Mouse (Mus musculus): ENCODE measurements around the gene Pcolce2. TPM values are rescaled to one million over a fixed set of nuclear protein-coding genes. Genes with fewer than 3 reads are reported as not detected.
"Not testable (repeated sequence)": the region's sequence is repeated elsewhere in the genome, so short reads cannot be mapped to it uniquely, and the experiment has no call there.

Pcolce2 gene
- polyA plus RNA-seq, 1 experiment from 2014 or later: 1.7 TPM

GRCm38 (mm10) chr9:95607196-95607595 lies 30.2 kb upstream of the Pcolce2 start:
- Histone ChIP-seq H3K27ac (ENCODE audit: low read length) (no peak overlapping the region), H3K9ac (ENCODE audit: low read length) (no peak overlapping the region), H3K27me3 (ENCODE audit: control insufficient read depth, insufficient read depth, low read length) (no peaks in the 10 kb centered on the region), H3K36me3 (ENCODE audit: control insufficient read depth, insufficient read depth) (no peaks in the 10 kb centered on the region), H3K4me3 (ENCODE audit: low read length) (no peak overlapping the region), H3K4me1 (ENCODE audit: control insufficient read depth, insufficient read depth, low read length) (no peaks in the 10 kb centered on the region), H3K4me2 (ENCODE audit: low read depth, low read length) (no peak overlapping the region), H3K9me3 (replicated peaks; ENCODE audit: control insufficient read depth, low read length) (no peaks in the 10 kb centered on the region)
- WGBS: 56% methylated on average over 5 of the region's 5 CpGs
- ATAC-seq (replicated peaks; ENCODE audit: extremely low read depth, insufficient read depth, low FRiP score): no peak

GRCm38 (mm10) chr9:95612246-95612768 lies 25.1 kb upstream of the Pcolce2 start:
- Histone ChIP-seq H3K9me3 (replicated peaks; ENCODE audit: control insufficient read depth, low read length) (no peaks in the 10 kb centered on the region), H3K9ac (ENCODE audit: low read length) (no peak overlapping the region), H3K27me3 (ENCODE audit: control insufficient read depth, insufficient read depth, low read length) (no peaks in the 10 kb centered on the region), H3K36me3 (ENCODE audit: control insufficient read depth, insufficient read depth) (no peaks in the 10 kb centered on the region), H3K4me1 (ENCODE audit: control insufficient read depth, insufficient read depth, low read length) (no peaks in the 10 kb centered on the region), H3K27ac (ENCODE audit: low read length) (no peak overlapping the region), H3K4me3 (ENCODE audit: low read length) (no peak overlapping the region), H3K4me2 (ENCODE audit: low read depth, low read length) (no peak overlapping the region)
- no peak for ATAC-seq (replicated peaks; ENCODE audit: extremely low read depth, insufficient read depth, low FRiP score)
- WGBS: 65% methylated on average over 8 of the region's 8 CpGs

- Histone ChIP-seq H3K9me3 (replicated peaks; ENCODE audit: control insufficient read depth, low read length) (no peaks in the 10 kb centered on the region), H3K4me2 (ENCODE audit: low read depth, low read length) (no peak overlapping the region), H3K36me3 (ENCODE audit: control insufficient read depth, insufficient read depth) (no peaks in the 10 kb centered on the region), H3K4me3 (ENCODE audit: low read length) (no peak overlapping the region), H3K4me1 (ENCODE audit: control insufficient read depth, insufficient read depth, low read length) (no peaks in the 10 kb centered on the region), H3K9ac (ENCODE audit: low read length) (no peak overlapping the region), H3K27ac (ENCODE audit: low read length) (no peak overlapping the region), H3K27me3 (ENCODE audit: control insufficient read depth, insufficient read depth, low read length) (no peaks in the 10 kb centered on the region)
- 32% methylated on average over 8 of the region's 9 CpGs for WGBS
- no peak for ATAC-seq (replicated peaks; ENCODE audit: extremely low read depth, insufficient read depth, low FRiP score)
Measured at GRCm38 (mm10) chr9:95613426-95614127, 23.8 kb upstream of the Pcolce2 start.

- Histone ChIP-seq H3K9me3 (replicated peaks; ENCODE audit: control insufficient read depth, low read length) (no peaks in the 10 kb centered on the region), H3K27me3 (ENCODE audit: control insufficient read depth, insufficient read depth, low read length) (no peaks in the 10 kb centered on the region), H3K4me1 (ENCODE audit: control insufficient read depth, insufficient read depth, low read length) (no peaks in the 10 kb centered on the region), H3K4me3 (ENCODE audit: low read length) (no peak overlapping the region), H3K4me2 (ENCODE audit: low read depth, low read length) (no peak overlapping the region), H3K36me3 (ENCODE audit: control insufficient read depth, insufficient read depth) (no peaks in the 10 kb centered on the region), H3K9ac (ENCODE audit: low read length) (no peak overlapping the region), H3K27ac (ENCODE audit: low read length) (no peak overlapping the region)
- 67% methylated on average over 14 of the region's 14 CpGs for WGBS
- ATAC-seq (replicated peaks; ENCODE audit: extremely low read depth, insufficient read depth, low FRiP score): no peak
Measured at GRCm38 (mm10) chr9:95614861-95615615, 22.4 kb upstream of the Pcolce2 start.

- no peak overlapping the region for H3K4me3 ChIP-seq (ENCODE audit: low read length)
- H3K27me3 ChIP-seq (ENCODE audit: control insufficient read depth, insufficient read depth, low read length): no peaks in the 10 kb centered on the region
- ATAC-seq (replicated peaks; ENCODE audit: extremely low read depth, insufficient read depth, low FRiP score): no peak
- H3K4me1 ChIP-seq (ENCODE audit: control insufficient read depth, insufficient read depth, low read length): no peaks in the 10 kb centered on the region
- 82% methylated on average over 3 of the region's 3 CpGs for WGBS
- H3K9me3 ChIP-seq (replicated peaks; ENCODE audit: control insufficient read depth, low read length): no peaks in the 10 kb centered on the region
- no peak overlapping the region for H3K4me2 ChIP-seq (ENCODE audit: low read depth, low read length)
- no peaks in the 10 kb centered on the region for H3K36me3 ChIP-seq (ENCODE audit: control insufficient read depth, insufficient read depth)
- no peak overlapping the region for H3K27ac ChIP-seq (ENCODE audit: low read length)
- no peak overlapping the region for H3K9ac ChIP-seq (ENCODE audit: low read length)
Measured at GRCm38 (mm10) chr9:95615961-95616360, 21.4 kb upstream of the Pcolce2 start.

GRCm38 (mm10) chr9:95618572-95618971 lies 18.8 kb upstream of the Pcolce2 start:
- Histone ChIP-seq H3K9me3 (replicated peaks; ENCODE audit: control insufficient read depth, low read length) (no peaks in the 10 kb centered on the region), H3K27ac (ENCODE audit: low read length) (no peak overlapping the region), H3K9ac (ENCODE audit: low read length) (no peak overlapping the region), H3K4me1 (ENCODE audit: control insufficient read depth, insufficient read depth, low read length) (no peaks in the 10 kb centered on the region), H3K36me3 (ENCODE audit: control insufficient read depth, insufficient read depth) (no peaks in the 10 kb centered on the region), H3K4me2 (ENCODE audit: low read depth, low read length) (no peak overlapping the region), H3K27me3 (ENCODE audit: control insufficient read depth, insufficient read depth, low read length) (no peaks in the 10 kb centered on the region), H3K4me3 (ENCODE audit: low read length) (no peak overlapping the region)
- no peak for ATAC-seq (replicated peaks; ENCODE audit: extremely low read depth, insufficient read depth, low FRiP score)
- 77% methylated on average over 1 of the region's 1 CpGs for WGBS

GRCm38 (mm10) chr9:95624072-95624471 lies 13.3 kb upstream of the Pcolce2 start:
- Histone ChIP-seq H3K9ac (ENCODE audit: low read length) (no peak overlapping the region), H3K27me3 (ENCODE audit: control insufficient read depth, insufficient read depth, low read length) (no peaks in the 10 kb centered on the region), H3K4me1 (ENCODE audit: control insufficient read depth, insufficient read depth, low read length) (no peaks in the 10 kb centered on the region), H3K4me3 (ENCODE audit: low read length) (no peak overlapping the region), H3K36me3 (ENCODE audit: control insufficient read depth, insufficient read depth) (no peaks in the 10 kb centered on the region), H3K9me3 (replicated peaks; ENCODE audit: control insufficient read depth, low read length) (peaks cover 4% of the 10 kb centered on the region; the same call in 1 of the 2 replicates), H3K4me2 (ENCODE audit: low read depth, low read length) (no peak overlapping the region), H3K27ac (ENCODE audit: low read length) (no peak overlapping the region)
- 82% methylated on average over 3 of the region's 3 CpGs for WGBS
- no peak for ATAC-seq (replicated peaks; ENCODE audit: extremely low read depth, insufficient read depth, low FRiP score)

GRCm38 (mm10) chr9:95628439-95628948 lies 8.9 kb upstream of the Pcolce2 start:
- Histone ChIP-seq H3K27ac (ENCODE audit: low read length) (no peak overlapping the region), H3K9me3 (replicated peaks; ENCODE audit: control insufficient read depth, low read length) (peaks cover 7% of the 10 kb centered on the region; the same call in 1 of the 2 replicates), H3K4me3 (ENCODE audit: low read length) (no peak overlapping the region), H3K4me2 (ENCODE audit: low read depth, low read length) (no peak overlapping the region), H3K4me1 (ENCODE audit: control insufficient read depth, insufficient read depth, low read length) (no peaks in the 10 kb centered on the region), H3K9ac (ENCODE audit: low read length) (no peak overlapping the region), H3K27me3 (ENCODE audit: control insufficient read depth, insufficient read depth, low read length) (no peaks in the 10 kb centered on the region), H3K36me3 (ENCODE audit: control insufficient read depth, insufficient read depth) (no peaks in the 10 kb centered on the region)
- 73% methylated on average over 6 of the region's 6 CpGs for WGBS
- ATAC-seq (replicated peaks; ENCODE audit: extremely low read depth, insufficient read depth, low FRiP score): no peak

GRCm38 (mm10) chr9:95629561-95629960 lies 7.8 kb upstream of the Pcolce2 start:
- ATAC-seq (replicated peaks; ENCODE audit: extremely low read depth, insufficient read depth, low FRiP score); H3K36me3 ChIP-seq (ENCODE audit: control insufficient read depth, insufficient read depth); H3K4me2 ChIP-seq (ENCODE audit: low read depth, low read length); H3K9me3 ChIP-seq (replicated peaks; ENCODE audit: control insufficient read depth, low read length); H3K4me3 ChIP-seq (ENCODE audit: low read length); H3K4me1 ChIP-seq (ENCODE audit: control insufficient read depth, insufficient read depth, low read length); H3K9ac ChIP-seq (ENCODE audit: low read length); H3K27me3 ChIP-seq (ENCODE audit: control insufficient read depth, insufficient read depth, low read length); H3K27ac ChIP-seq (ENCODE audit: low read length): not testable (repeated sequence)
- 82% methylated on average over 2 of the region's 2 CpGs for WGBS

Data from heart, embryonic 16.5 days (tissue).